Mouse (Mus musculus): Measurements from ENCODE around the gene Msrb3. TPM values are rescaled to one million over a fixed set of nuclear protein-coding genes. Genes with fewer than 3 reads are reported as not detected.

Gene Msrb3
- 18.5 and 18.8 TPM in 2 replicates for polyA plus RNA-seq (2015; fragmentation: Nextera tagmentation; extraction: Ambion mirVana)

GRCm38 (mm10) chr10:120898785-120899762, at the start of gene Msrb3:
Gene Msrb3, minus strand, starts transcription at chr10:120899101.
- no peaks in the 10 kb centered on the region for H3K9me3 ChIP-seq (ENCODE audit: low read length)
- ATAC-seq = peak; percentile 84
- no peaks in the 10 kb centered on the region for H3K36me3 ChIP-seq (ENCODE audit: insufficient read depth, low read length)
- peak; percentile 92 for DNase-seq (ENCODE audit: low spot score)
- H3K27me3 ChIP-seq (replicated peaks; ENCODE audit: insufficient read depth, low read length) = no peaks in the 10 kb centered on the region
- H3K4me2 ChIP-seq (replicated peaks; ENCODE audit: low read depth, low read length) = peak within 1 kb of the TSS; percentile 96
- TF ChIP-seq CTCF (IDR thresholded peaks at IDR 0.05) = no peak
- TF ChIP-seq EP300 (IDR thresholded peaks at IDR 0.05) = no peak
- H3K4me1 ChIP-seq (ENCODE audit: insufficient read depth, low read depth, low read length) = no peaks in the 10 kb centered on the region; the same call in 1 of the 2 replicates
- H3K9ac ChIP-seq (replicated peaks; ENCODE audit: low read depth) = peak within 1 kb of the TSS; percentile 79
- WGBS = 3% methylated on average over 47 of the region's 64 CpGs
- H3K4me3 ChIP-seq (ENCODE audit: low read depth, low read length) = peak within 1 kb of the TSS; percentile 78
- peak within 1 kb of the TSS; percentile 71 for H3K27ac ChIP-seq (ENCODE audit: low read length)

GRCm38 (mm10) chr10:120948461-120948860, 49.6 kb upstream of the Msrb3 start:
- H3K36me3 ChIP-seq (ENCODE audit: insufficient read depth, low read length) = no peaks in the 10 kb centered on the region
- H3K4me1 ChIP-seq (ENCODE audit: insufficient read depth, low read depth, low read length) = no peaks in the 10 kb centered on the region
- H3K27ac ChIP-seq (ENCODE audit: low read length) = no peak overlapping the region
- H3K4me3 ChIP-seq (ENCODE audit: low read depth, low read length) = no peak overlapping the region
- H3K27me3 ChIP-seq (replicated peaks; ENCODE audit: insufficient read depth, low read length) = no peaks in the 10 kb centered on the region
- no peak overlapping the region for H3K4me2 ChIP-seq (replicated peaks; ENCODE audit: low read depth, low read length)
- no peaks in the 10 kb centered on the region for H3K9me3 ChIP-seq (ENCODE audit: low read length)
- H3K9ac ChIP-seq (replicated peaks; ENCODE audit: low read depth) = no peak overlapping the region
- TF ChIP-seq EP300 (IDR thresholded peaks at IDR 0.05) = no peak
- no peak for TF ChIP-seq CTCF (IDR thresholded peaks at IDR 0.05)
- DNase-seq (ENCODE audit: low spot score) (no peak), ATAC-seq (no peak)
- WGBS = 35% methylated on average over 2 of the region's 2 CpGs

- H3K4me1 ChIP-seq (ENCODE audit: insufficient read depth, low read depth, low read length) = no peaks in the 10 kb centered on the region
- H3K27me3 ChIP-seq (replicated peaks; ENCODE audit: insufficient read depth, low read length) = no peaks in the 10 kb centered on the region
- H3K27ac ChIP-seq (ENCODE audit: low read length) = no peak overlapping the region
- DNase-seq (ENCODE audit: low spot score) (no peak), ATAC-seq (no peak)
- no peaks in the 10 kb centered on the region for H3K36me3 ChIP-seq (ENCODE audit: insufficient read depth, low read length)
- TF ChIP-seq EP300 (IDR thresholded peaks at IDR 0.05) = no peak
- TF ChIP-seq CTCF (IDR thresholded peaks at IDR 0.05) = no peak
- no peak overlapping the region for H3K4me3 ChIP-seq (ENCODE audit: low read depth, low read length)
- H3K9ac ChIP-seq (replicated peaks; ENCODE audit: low read depth) = no peak overlapping the region
- no peak overlapping the region for H3K4me2 ChIP-seq (replicated peaks; ENCODE audit: low read depth, low read length)
- H3K9me3 ChIP-seq (ENCODE audit: low read length) = no peaks in the 10 kb centered on the region
- WGBS = 80% methylated on average over 2 of the region's 2 CpGs
Observed at GRCm38 (mm10) chr10:120947842-120948241, 48.9 kb upstream of the Msrb3 start.

DNA sequence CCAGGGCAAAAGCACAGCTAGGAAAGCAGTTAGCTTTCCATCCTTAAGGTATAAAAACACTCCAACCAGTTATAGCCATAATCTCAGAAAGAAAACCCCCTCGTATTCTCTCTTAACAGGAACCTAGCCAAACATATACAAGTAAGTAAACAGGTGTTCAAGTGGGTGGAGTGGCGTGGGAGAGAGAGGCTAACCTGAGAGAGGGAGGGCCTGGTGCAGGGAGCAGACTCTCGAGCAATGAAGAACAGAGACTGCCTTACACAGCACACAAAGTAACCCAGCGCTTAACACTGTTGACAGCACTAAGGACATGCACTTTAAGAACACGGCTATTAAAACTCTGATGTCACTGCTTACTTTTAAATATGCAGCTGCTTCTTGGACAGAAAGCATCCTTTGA, 47.9 kb upstream of the Msrb3 start:
- no peak overlapping the region for H3K9ac ChIP-seq (replicated peaks; ENCODE audit: low read depth)
- WGBS = 55% methylated on average over 5 of the region's 5 CpGs
- H3K27me3 ChIP-seq (replicated peaks; ENCODE audit: insufficient read depth, low read length) = no peaks in the 10 kb centered on the region
- H3K4me3 ChIP-seq (ENCODE audit: low read depth, low read length) = no peak overlapping the region
- no peak overlapping the region for H3K4me2 ChIP-seq (replicated peaks; ENCODE audit: low read depth, low read length)
- H3K27ac ChIP-seq (ENCODE audit: low read length) = no peak overlapping the region
- DNase-seq (ENCODE audit: low spot score) = peak; percentile 47
- H3K9me3 ChIP-seq (ENCODE audit: low read length) = no peaks in the 10 kb centered on the region
- peak; percentile 71 for ATAC-seq
- no peaks in the 10 kb centered on the region for H3K36me3 ChIP-seq (ENCODE audit: insufficient read depth, low read length)
- no peaks in the 10 kb centered on the region for H3K4me1 ChIP-seq (ENCODE audit: insufficient read depth, low read depth, low read length)
- no peak for TF ChIP-seq CTCF (IDR thresholded peaks at IDR 0.05)

GRCm38 (mm10) chr10:120938904-120939208, 40.0 kb upstream of the Msrb3 start:
- Histone ChIP-seq H3K4me3 (ENCODE audit: low read depth, low read length) (no peak overlapping the region), H3K4me2 (replicated peaks; ENCODE audit: low read depth, low read length) (no peak overlapping the region), H3K27ac (ENCODE audit: low read length) (no peak overlapping the region), H3K36me3 (ENCODE audit: insufficient read depth, low read length) (no peaks in the 10 kb centered on the region), H3K9me3 (ENCODE audit: low read length) (no peaks in the 10 kb centered on the region), H3K27me3 (replicated peaks; ENCODE audit: insufficient read depth, low read length) (no peaks in the 10 kb centered on the region), H3K9ac (replicated peaks; ENCODE audit: low read depth) (no peak overlapping the region), H3K4me1 (ENCODE audit: insufficient read depth, low read depth, low read length) (no peaks in the 10 kb centered on the region)
- WGBS = 70% methylated on average over 2 of the region's 2 CpGs
- no peak for TF ChIP-seq EP300 (IDR thresholded peaks at IDR 0.05)
- TF ChIP-seq CTCF (IDR thresholded peaks at IDR 0.05) = no peak
- no peak for DNase-seq (ENCODE audit: low spot score)
- no peak for ATAC-seq

DNA sequence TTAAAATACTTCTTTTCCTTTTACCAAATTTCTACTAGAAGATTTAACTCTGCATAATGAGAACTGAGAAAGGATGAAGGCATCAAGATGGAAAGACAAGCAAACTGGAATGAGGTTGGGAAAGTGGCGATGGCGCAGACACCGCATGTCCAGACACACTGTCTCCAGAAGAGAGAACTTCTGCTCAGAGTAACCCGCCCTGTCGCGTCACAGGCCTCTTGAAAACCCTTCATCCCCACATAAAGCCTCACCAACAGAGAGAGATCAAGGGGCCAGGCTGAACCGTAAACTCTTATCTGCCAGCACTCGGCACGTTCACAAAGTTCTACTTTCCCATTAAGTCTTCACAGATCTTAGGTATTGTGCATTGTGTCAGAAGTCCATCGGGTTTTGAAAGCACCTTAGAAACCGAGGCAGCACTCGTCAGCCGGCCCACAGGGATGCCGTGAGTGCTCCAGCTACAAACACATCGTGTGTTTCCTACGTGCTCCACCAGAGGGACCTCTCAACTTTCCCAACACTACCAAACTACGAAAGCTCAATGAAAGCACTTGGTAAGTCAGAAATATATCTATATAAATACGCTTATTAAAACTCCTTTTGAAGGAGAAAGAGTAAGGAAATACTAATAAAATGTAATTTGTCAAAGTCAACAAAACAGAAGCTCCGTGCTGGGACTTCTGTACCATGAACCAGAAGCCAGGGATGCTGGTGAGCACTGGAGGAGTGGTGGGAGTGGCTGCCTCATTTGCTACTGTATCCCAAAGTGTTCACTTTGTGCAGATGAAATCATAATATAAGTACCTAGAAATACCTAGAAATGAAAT, 39.4 kb upstream of the Msrb3 start:
- Histone ChIP-seq H3K9ac (replicated peaks; ENCODE audit: low read depth) (no peak overlapping the region), H3K4me1 (ENCODE audit: insufficient read depth, low read depth, low read length) (no peaks in the 10 kb centered on the region), H3K4me3 (ENCODE audit: low read depth, low read length) (no peak overlapping the region), H3K36me3 (ENCODE audit: insufficient read depth, low read length) (no peaks in the 10 kb centered on the region), H3K4me2 (replicated peaks; ENCODE audit: low read depth, low read length) (no peak overlapping the region), H3K9me3 (ENCODE audit: low read length) (no peaks in the 10 kb centered on the region), H3K27ac (ENCODE audit: low read length) (no peak overlapping the region), H3K27me3 (replicated peaks; ENCODE audit: insufficient read depth, low read length) (no peaks in the 10 kb centered on the region)
- 35% methylated on average over 19 of the region's 19 CpGs for WGBS
- peak; percentile 74 for DNase-seq (ENCODE audit: low spot score)
- TF ChIP-seq EP300 (IDR thresholded peaks at IDR 0.05) = no peak
- TF ChIP-seq CTCF (IDR thresholded peaks at IDR 0.05) = peak; percentile 80
- ATAC-seq = peak; percentile 68

Measured in lung, postnatal 0 days (tissue).